Mouse (Mus musculus): Measurements from ENCODE around the gene Nup214. TPM values are rescaled to one million over a fixed set of nuclear protein-coding genes. Genes with fewer than 3 reads are reported as not detected.
A peak's percentile ranks its signal among the peaks of the same experiment; 100 is the strongest.

The Nup214 gene
- polyA plus RNA-seq, 1 experiment from 2014 or later: 114 TPM

DNA sequence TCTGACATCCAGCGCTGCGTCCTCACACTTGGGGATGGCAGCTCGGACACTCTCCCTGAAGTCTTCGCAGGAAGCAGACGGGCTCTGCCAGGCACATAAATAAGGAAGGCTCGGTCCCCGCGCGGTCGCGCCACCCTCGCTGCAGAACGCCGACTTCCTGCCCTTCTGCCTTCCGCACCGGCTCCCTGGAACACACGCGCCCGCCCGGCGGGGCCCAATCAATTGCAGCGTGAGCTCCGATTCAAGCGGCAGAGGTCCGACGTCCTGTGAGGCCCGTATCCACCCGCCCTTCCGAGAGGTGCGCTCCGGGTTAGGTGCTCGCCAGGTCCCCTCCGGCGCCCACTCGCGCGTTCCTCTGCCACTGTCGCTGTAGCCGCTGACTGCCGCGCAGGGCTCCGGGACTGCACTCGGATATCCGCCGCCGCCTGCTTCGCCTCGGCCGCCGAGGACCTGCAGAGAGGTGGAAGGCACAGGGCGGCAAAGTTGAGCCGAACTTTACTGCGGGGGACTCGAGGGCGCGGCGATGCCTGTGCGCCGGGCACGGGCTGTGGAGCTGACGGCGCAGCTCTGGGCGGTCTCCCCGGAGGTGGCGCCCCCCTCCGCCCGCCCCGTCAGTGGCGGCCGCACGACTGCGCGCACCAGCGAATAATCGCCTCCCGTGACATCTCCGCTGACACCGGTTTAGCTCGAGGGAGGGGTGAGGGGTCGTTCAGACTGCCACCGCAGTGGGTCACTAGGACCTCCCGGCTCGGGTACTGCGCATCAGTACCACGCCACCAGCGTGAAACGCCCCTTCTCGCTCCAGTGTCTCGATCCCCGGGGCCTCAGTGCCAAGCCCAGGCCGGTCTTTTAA is 109.1 kb downstream of the Nup214 start:
- Histone ChIP-seq H3K9me3 (replicated peaks) (no peaks in the 10 kb centered on the region), H3K27me3 (ENCODE audit: low read depth, poor library complexity, severe bottlenecking) (peaks cover 84% of the 10 kb centered on the region), H3K36me3 (no peaks in the 10 kb centered on the region), H3K4me3 (peak overlapping the region; percentile 73), H3K4me1 (peaks cover 36% of the 10 kb centered on the region), H3K27ac (peak overlapping the region; percentile 70)
- DNase-seq (ENCODE audit: low spot score): peak; percentile 72
- WGBS: under 1% methylated on average over 90 of the region's 91 CpGs

DNA sequence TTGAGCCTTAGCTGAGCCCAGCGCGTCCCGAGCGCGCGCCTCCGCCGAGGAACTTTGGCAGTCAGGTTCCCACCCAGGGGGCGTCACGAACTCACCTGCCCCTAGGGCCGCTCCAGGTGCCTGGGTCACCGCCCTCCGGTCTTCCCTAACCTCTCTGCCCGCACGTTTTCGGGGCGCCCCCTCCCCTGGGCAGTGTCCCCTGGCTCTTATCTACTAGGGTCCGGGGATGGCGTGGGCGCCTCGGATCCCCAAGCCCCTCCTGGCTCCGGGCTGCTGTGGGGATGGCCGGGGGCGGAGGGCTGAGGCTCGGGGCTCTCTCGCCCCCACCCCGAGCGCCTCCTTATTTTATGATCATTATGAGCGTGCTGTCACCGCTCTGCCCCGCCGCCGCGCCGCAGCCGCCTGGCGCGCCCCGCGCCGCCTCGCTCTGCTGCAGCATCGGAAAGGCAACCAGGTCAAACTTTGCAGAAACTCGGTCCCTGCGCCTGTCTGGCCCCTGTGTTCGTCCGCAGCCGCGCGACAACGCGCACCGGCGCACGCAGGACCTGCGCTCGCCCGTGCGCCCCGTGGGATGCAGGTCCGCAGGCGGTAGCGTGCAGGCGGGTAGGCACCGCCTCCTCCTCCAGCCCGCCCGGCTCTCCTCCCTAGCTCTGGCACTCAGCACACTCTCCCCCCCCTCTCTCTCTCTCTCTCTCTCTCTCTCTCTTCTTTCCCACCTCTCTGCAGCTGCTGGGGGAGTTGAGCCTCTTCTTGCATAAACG is 110.1 kb downstream of the Nup214 start, which contains the start of gene Fam78a:
TSS of gene Fam78a (minus strand) at position 747 of the 761 bp plus-strand sequence.
- Histone ChIP-seq H3K9me3 (replicated peaks) (no peaks in the 10 kb centered on the region), H3K27ac (peak within 1 kb of the TSS; percentile 70), H3K36me3 (no peaks in the 10 kb centered on the region), H3K4me3 (peak within 1 kb of the TSS; percentile 73), H3K27me3 (ENCODE audit: low read depth, poor library complexity, severe bottlenecking) (peaks cover 93% of the 10 kb centered on the region), H3K4me1 (peaks cover 45% of the 10 kb centered on the region)
- WGBS: under 1% methylated on average over 67 of the region's 68 CpGs
- DNase-seq (ENCODE audit: low spot score): peak; percentile 71

GRCm38 (mm10) chr2:32084872-32085199 is 110.6 kb downstream of the Nup214 start:
- Histone ChIP-seq H3K9me3 (replicated peaks) (no peaks in the 10 kb centered on the region), H3K27ac (no peak overlapping the region), H3K4me3 (peak overlapping the region; percentile 73), H3K27me3 (ENCODE audit: low read depth, poor library complexity, severe bottlenecking) (peaks cover 99% of the 10 kb centered on the region), H3K4me1 (peaks cover 45% of the 10 kb centered on the region), H3K36me3 (no peaks in the 10 kb centered on the region)
- 18% methylated on average over 2 of the region's 2 CpGs for whole genome bisulfite sequencing
- DNase-seq (ENCODE audit: low spot score): no peak

DNA sequence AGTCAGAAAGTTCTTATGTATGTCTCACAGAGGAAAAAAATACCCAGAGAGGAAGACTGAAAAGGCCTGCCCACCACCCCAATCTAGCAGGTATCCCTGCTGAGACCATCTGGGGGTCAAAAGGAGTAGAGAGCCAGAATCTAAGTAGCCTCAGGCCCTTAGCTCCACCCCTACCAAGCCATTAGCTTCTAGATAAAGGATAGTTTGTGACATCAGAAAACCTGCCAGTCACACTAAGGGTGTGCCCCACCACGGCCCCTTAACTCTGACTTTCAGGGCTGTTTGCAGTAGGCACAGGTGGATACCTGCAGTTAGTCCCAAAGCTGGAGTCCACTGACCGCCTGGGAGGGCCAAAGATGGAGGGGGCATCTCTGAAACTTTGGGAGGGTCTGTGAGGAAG is 111.0 kb downstream of the Nup214 start:
- Histone ChIP-seq H3K27ac (no peak overlapping the region), H3K4me3 (no peak overlapping the region), H3K36me3 (no peaks in the 10 kb centered on the region), H3K4me1 (peaks cover 45% of the 10 kb centered on the region), H3K9me3 (replicated peaks) (no peaks in the 10 kb centered on the region), H3K27me3 (ENCODE audit: low read depth, poor library complexity, severe bottlenecking) (peaks cover 99% of the 10 kb centered on the region)
- no peak for DNase-seq (ENCODE audit: low spot score)
- 79% methylated on average over 2 of the region's 2 CpGs for WGBS

GRCm38 (mm10) chr2:32087606-32088005 is 113.4 kb downstream of the Nup214 start:
- Histone ChIP-seq H3K36me3 (no peaks in the 10 kb centered on the region), H3K27ac (no peak overlapping the region), H3K4me1 (peaks cover 38% of the 10 kb centered on the region), H3K9me3 (replicated peaks) (no peaks in the 10 kb centered on the region), H3K4me3 (no peak overlapping the region), H3K27me3 (ENCODE audit: low read depth, poor library complexity, severe bottlenecking) (peaks cover 79% of the 10 kb centered on the region)
- WGBS: 59% methylated on average over 4 of the region's 4 CpGs
- no peak for DNase-seq (ENCODE audit: low spot score)

GRCm38 (mm10) chr2:32088372-32088981 is 114.2 kb downstream of the Nup214 start:
- Histone ChIP-seq H3K27ac (peak overlapping the region; percentile 56; the same call in 1 of the 2 replicates), H3K9me3 (replicated peaks) (no peaks in the 10 kb centered on the region), H3K4me3 (peak overlapping the region; percentile 48), H3K36me3 (no peaks in the 10 kb centered on the region), H3K27me3 (ENCODE audit: low read depth, poor library complexity, severe bottlenecking) (peaks cover 70% of the 10 kb centered on the region), H3K4me1 (peaks cover 29% of the 10 kb centered on the region)
- DNase-seq (ENCODE audit: low spot score): peak; percentile 58
- 8% methylated on average over 35 of the region's 35 CpGs for WGBS

- H3K27ac ChIP-seq: no peak overlapping the region
- DNase-seq (ENCODE audit: low spot score): no peak
Measured at GRCm38 (mm10) chr2:32089606-32090005, 115.4 kb downstream of the Nup214 start.

GRCm38 (mm10) chr2:32090145-32090544 is 115.9 kb downstream of the Nup214 start:
- Histone ChIP-seq H3K27me3 (ENCODE audit: low read depth, poor library complexity, severe bottlenecking) (peaks cover 54% of the 10 kb centered on the region), H3K36me3 (no peaks in the 10 kb centered on the region)
- WGBS: 97% methylated on average over 2 of the region's 2 CpGs

More at GRCm38 (mm10) chr2:32089606-32090005, 115.4 kb downstream of the Nup214 start:
- Histone ChIP-seq H3K36me3 (no peaks in the 10 kb centered on the region), H3K4me1 (peaks cover 18% of the 10 kb centered on the region), H3K4me3 (no peak overlapping the region), H3K27me3 (ENCODE audit: low read depth, poor library complexity, severe bottlenecking) (peaks cover 59% of the 10 kb centered on the region), H3K9me3 (replicated peaks) (no peaks in the 10 kb centered on the region)
- 71% methylated on average over 3 of the region's 3 CpGs for WGBS

GRCm38 (mm10) chr2:32091956-32092355 is 117.7 kb downstream of the Nup214 start:
- no peak for DNase-seq (ENCODE audit: low spot score)
- H3K27ac ChIP-seq: no peak overlapping the region
- H3K4me3 ChIP-seq: no peak overlapping the region
- H3K27me3 ChIP-seq (ENCODE audit: low read depth, poor library complexity, severe bottlenecking): peaks cover 36% of the 10 kb centered on the region
- H3K9me3 ChIP-seq (replicated peaks): no peaks in the 10 kb centered on the region
- H3K36me3 ChIP-seq: no peaks in the 10 kb centered on the region
- peaks cover 26% of the 10 kb centered on the region for H3K4me1 ChIP-seq
- 59% methylated on average over 3 of the region's 3 CpGs for WGBS

More at GRCm38 (mm10) chr2:32090145-32090544, 115.9 kb downstream of the Nup214 start:
- H3K4me1 ChIP-seq: peaks cover 15% of the 10 kb centered on the region
- H3K9me3 ChIP-seq (replicated peaks): no peaks in the 10 kb centered on the region
- H3K4me3 ChIP-seq: no peak overlapping the region
- no peak for DNase-seq (ENCODE audit: low spot score)
- no peak overlapping the region for H3K27ac ChIP-seq

GRCm38 (mm10) chr2:32094001-32094707 is 119.9 kb downstream of the Nup214 start:
- DNase-seq (ENCODE audit: low spot score): no peak
- peaks cover 12% of the 10 kb centered on the region for H3K4me1 ChIP-seq
- no peaks in the 10 kb centered on the region for H3K36me3 ChIP-seq
- no peak overlapping the region for H3K4me3 ChIP-seq
- no peaks in the 10 kb centered on the region for H3K9me3 ChIP-seq (replicated peaks)
- WGBS: 88% methylated on average over 7 of the region's 7 CpGs
- H3K27ac ChIP-seq: no peak overlapping the region
- peaks cover 14% of the 10 kb centered on the region; the same call in 1 of the 2 replicates for H3K27me3 ChIP-seq (ENCODE audit: low read depth, poor library complexity, severe bottlenecking)

DNA sequence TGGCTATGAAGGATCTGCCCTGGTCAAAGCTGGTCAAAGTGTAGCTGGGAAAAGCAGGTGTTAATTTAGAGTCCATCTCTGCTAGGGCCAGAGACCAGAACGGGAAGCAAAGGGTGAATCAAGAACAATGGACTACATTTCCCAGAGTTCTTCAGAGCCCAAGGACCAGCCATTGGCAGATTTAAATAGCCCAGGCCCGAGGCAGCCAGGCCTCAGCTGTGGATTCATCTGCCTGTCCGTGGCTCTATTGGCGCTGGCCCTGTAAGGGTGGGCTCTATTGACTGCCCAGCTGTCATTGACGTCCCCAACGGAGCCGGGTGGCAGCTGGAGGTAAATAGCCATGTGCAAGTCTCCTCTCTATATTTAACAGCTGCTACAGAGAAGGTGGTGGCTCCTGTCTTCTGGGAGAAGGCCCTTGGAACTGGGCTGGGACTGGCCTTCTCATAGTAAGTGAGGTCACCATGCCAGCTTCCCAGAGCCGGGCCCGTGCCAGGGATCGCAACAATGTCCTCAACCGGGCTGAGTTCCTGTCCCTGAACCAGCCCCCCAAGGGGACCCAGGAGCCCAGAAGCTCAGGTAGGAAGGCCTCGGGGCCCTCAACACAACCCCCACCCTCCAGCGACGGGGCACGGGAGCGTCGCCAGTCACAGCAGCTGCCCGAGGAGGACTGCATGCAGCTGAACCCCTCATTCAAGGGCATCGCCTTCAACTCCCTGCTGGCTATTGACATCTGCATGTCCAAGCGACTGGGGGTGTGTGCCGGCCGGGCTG is 121.3 kb downstream of the Nup214 start, which contains the start of gene Plpp7:
TSS of gene Plpp7 (plus strand) at position 178 of the 771 bp plus-strand sequence.
- H3K27ac ChIP-seq: peak within 1 kb of the TSS; percentile 64
- 63% methylated on average over 22 of the region's 22 CpGs for WGBS

GRCm38 (mm10) chr2:32096122-32096420 is 121.8 kb downstream of the Nup214 start:
- peaks cover 11% of the 10 kb centered on the region for H3K4me1 ChIP-seq
- peak overlapping the region; percentile 40 for H3K4me3 ChIP-seq
- H3K36me3 ChIP-seq: no peaks in the 10 kb centered on the region
- H3K27me3 ChIP-seq (ENCODE audit: low read depth, poor library complexity, severe bottlenecking): no peaks in the 10 kb centered on the region
- DNase-seq (ENCODE audit: low spot score): no peak
- H3K27ac ChIP-seq: peak overlapping the region; percentile 64
- no peaks in the 10 kb centered on the region for H3K9me3 ChIP-seq (replicated peaks)
- WGBS: 82% methylated on average over 10 of the region's 10 CpGs

More for the DNA sequence above, 121.3 kb downstream of the Nup214 start, which contains the start of gene Plpp7:
- no peak for DNase-seq (ENCODE audit: low spot score)
- Histone ChIP-seq H3K36me3 (no peaks in the 10 kb centered on the region), H3K9me3 (replicated peaks) (no peaks in the 10 kb centered on the region), H3K4me3 (peak within 1 kb of the TSS; percentile 40), H3K27me3 (ENCODE audit: low read depth, poor library complexity, severe bottlenecking) (no peaks in the 10 kb centered on the region; the same call in 1 of the 2 replicates), H3K4me1 (peaks cover 11% of the 10 kb centered on the region)
